Mouse (Mus musculus) MEL (cell line): ENCODE measurements around the gene Hsf4. TPM values are rescaled to one million over a fixed set of nuclear protein-coding genes. Genes with fewer than 3 reads are reported as not detected.

ENCODE experiments used
- DNase-seq: peaks from one replicate; pipeline ENCODE4 v3.0.0; 2011; ENCODE audit warnings: low read depth, low spot score
- H3K27ac ChIP-seq: 2 replicates; pipeline ENCODE4 v1.5.1; 2012; ENCODE audit warnings: low read depth, mild to moderate bottlenecking, control low read depth, low read length, moderate library complexity; ENCODE audit not compliant: control insufficient read depth
- H3K27me3 ChIP-seq, 2 experiments: fragments of 150-350 bp in 1 of 2; sonication (generic) in 1 of 2; 2 replicates each; pipeline ENCODE4 v1.6.1; 2012; ENCODE audit warnings: low read length in 2 of 2, mild to moderate bottlenecking in 2 of 2, improper control_type of control experiment in 1 of 2, moderate library complexity in 1 of 2; ENCODE audit not compliant: insufficient read depth in 2 of 2, control insufficient read depth in 1 of 2
- H3K36me3 ChIP-seq, 2 experiments: 2 replicates each; pipeline ENCODE4 v1.6.1; 2012 to 2014; ENCODE audit warnings: low read length in 2 of 2, improper control_type of control experiment in 1 of 2, inconsistent platforms in 1 of 2, mild to moderate bottlenecking in 1 of 2; ENCODE audit not compliant: insufficient read depth in 2 of 2, control insufficient read depth in 1 of 2
- H3K4me1 ChIP-seq, 2 experiments: fragments of 150-350 bp in 1 of 2; sonication (generic) in 1 of 2; 2 replicates each; pipeline ENCODE4 v1.6.1; 2012; ENCODE audit warnings: low read length in 2 of 2, improper control_type of control experiment in 1 of 2, mild to moderate bottlenecking in 1 of 2; ENCODE audit not compliant: insufficient read depth in 2 of 2, control insufficient read depth in 1 of 2
- H3K4me3 ChIP-seq, 2 experiments: fragments of 150-350 bp in 1 of 2; sonication (generic) in 1 of 2; 2 replicates each; pipeline ENCODE4 v1.5.1; 2012; ENCODE audit warnings: low read depth in 2 of 2, low read length in 2 of 2, mild to moderate bottlenecking in 2 of 2, moderate library complexity in 2 of 2, control low read depth in 1 of 2, improper control_type of control experiment in 1 of 2; ENCODE audit not compliant: control insufficient read depth in 1 of 2, insufficient read depth in 1 of 2
- H3K79me2 ChIP-seq: 2 replicates; pipeline ENCODE4 v1.6.1; 2012; ENCODE audit warnings: mild to moderate bottlenecking, low read length, moderate library complexity; ENCODE audit not compliant: control insufficient read depth, poor library complexity, insufficient read depth
- H3K9ac ChIP-seq: 2 replicates; pipeline ENCODE4 v1.6.1; 2012; ENCODE audit warnings: low read depth, mild to moderate bottlenecking, control low read depth, low read length, moderate library complexity; ENCODE audit not compliant: control insufficient read depth, poor library complexity, severe bottlenecking
- H3K9me3 ChIP-seq: fragments of 150-350 bp; sonication (generic); replicated peaks from 2 replicates; pipeline ENCODE4 v1.6.1; 2012; ENCODE audit warnings: mild to moderate bottlenecking, low read length, improper control_type of control experiment, moderate library complexity; ENCODE audit not compliant: insufficient read depth
- BHLHE40 ChIP-seq: IDR thresholded peaks from 2 replicates; pipeline ENCODE4 v1.6.1; 2012; ENCODE audit warnings: low read depth, mild to moderate bottlenecking, inconsistent platforms, low read length, improper control_type of control experiment, borderline replicate concordance
- ETS1 ChIP-seq: IDR thresholded peaks from 2 replicates; pipeline ENCODE4 v1.6.1; 2012; ENCODE audit warnings: low read depth, mild to moderate bottlenecking, inconsistent platforms, low read length, improper control_type of control experiment, moderate library complexity
- MAZ ChIP-seq: IDR thresholded peaks from 2 replicates; pipeline ENCODE4 v1.6.1; 2012; ENCODE audit warnings: low read depth, mild to moderate bottlenecking, inconsistent platforms, low read length, improper control_type of control experiment
- MXI1 ChIP-seq: IDR thresholded peaks from 2 replicates; pipeline ENCODE4 v1.6.1; 2011; ENCODE audit warnings: mild to moderate bottlenecking, low read depth, low read length, improper control_type of control experiment
- POLR2AphosphoS2 ChIP-seq: IDR thresholded peaks from 2 replicates; pipeline ENCODE4 v1.6.1; 2011; ENCODE audit warnings: low read length, improper control_type of control experiment
- POLR2AphosphoS5 ChIP-seq: IDR thresholded peaks from 2 replicates; pipeline ENCODE4 v1.6.1; 2012; ENCODE audit warnings: low read depth, borderline replicate concordance, mild to moderate bottlenecking, inconsistent platforms, low read length, moderate library complexity, mixed read lengths
- SIN3A ChIP-seq: IDR thresholded peaks from 2 replicates; pipeline ENCODE4 v1.6.1; 2012; ENCODE audit warnings: low read length, improper control_type of control experiment, inconsistent platforms
- SMC3 ChIP-seq: IDR thresholded peaks from 2 replicates; pipeline ENCODE4 v1.6.1; 2011; ENCODE audit warnings: low read depth, low read length, improper control_type of control experiment
- TAL1 ChIP-seq: IDR thresholded peaks from 2 replicates; pipeline ENCODE4 v1.6.1; 2012; ENCODE audit warnings: mild to moderate bottlenecking, inconsistent platforms, low read length, moderate library complexity, mixed read lengths
- TCF12 ChIP-seq: IDR thresholded peaks from 2 replicates; pipeline ENCODE4 v1.6.1; 2014; ENCODE audit warnings: low read depth, mild to moderate bottlenecking, inconsistent platforms, low read length, improper control_type of control experiment, moderate library complexity
- polyA plus RNA-seq, 2 experiments: library from polyadenylated mRNA; stranded (reverse) in 1 of 2; unstranded in 1 of 2; fragments of >175 nt in 1 of 2; fragments of >200 nt in 1 of 2; gene quantifications; 2 replicates each; pipeline versions ENCODE4 v1.2.1 to v1.2.4; 2012; ENCODE audit warnings: low replicate concordance in 2 of 2, low read depth in 1 of 2; ENCODE audit not compliant: insufficient read length in 2 of 2, insufficient read depth in 1 of 2, missing spikeins in 1 of 2
- total RNA-seq: library from RNA; depleted of rRNA; stranded (reverse); fragments of 300-350 nt; gene quantifications from 2 replicates; pipeline ENCODE4 v1.2.3, GENCODE M21; 2012

Hsf4 gene
- total and polyA plus RNA-seq, 3 experiments, result 1.7 to 7.1 TPM; not detected in 1

DNA sequence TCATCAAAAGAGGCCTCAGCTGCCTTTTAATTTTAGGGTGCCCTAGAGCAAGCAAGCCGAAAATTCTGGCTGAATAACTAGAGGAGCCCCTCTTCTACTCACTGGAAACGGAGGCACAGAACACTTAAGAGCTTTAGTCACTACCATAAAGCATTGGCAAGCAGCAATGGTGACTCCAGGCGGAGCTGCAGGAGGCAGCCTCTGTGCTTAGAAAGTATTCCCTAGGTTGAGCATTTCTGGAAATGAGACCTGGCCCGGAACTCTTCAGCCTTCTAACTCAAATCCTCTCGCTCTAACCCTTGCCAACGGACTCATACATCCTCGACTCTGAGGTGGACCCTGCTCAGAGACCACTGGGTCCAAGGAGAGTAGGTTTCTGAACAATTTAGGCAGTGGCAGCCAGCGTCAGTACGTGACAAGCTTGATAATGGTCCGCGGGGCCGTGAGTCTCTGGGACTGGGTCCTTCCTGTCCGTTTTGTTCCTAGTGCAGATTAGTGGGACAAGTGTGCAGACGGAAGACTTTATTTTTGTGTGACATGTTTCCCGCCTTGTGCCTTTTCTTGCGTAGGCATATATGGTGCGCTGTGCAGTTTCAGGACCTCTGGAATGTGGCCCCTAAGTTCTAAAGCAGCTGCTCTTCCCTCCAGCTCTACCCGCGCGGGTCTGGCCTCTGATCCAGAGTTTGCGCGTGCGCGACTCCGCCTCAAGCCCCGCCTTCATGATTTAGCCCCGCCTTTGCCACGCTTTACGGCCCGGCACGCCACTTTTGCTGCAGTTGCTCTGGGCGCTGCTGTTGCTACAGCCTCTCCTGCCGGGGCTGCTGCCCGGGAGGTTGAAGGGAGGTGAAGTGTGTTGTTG, 45.0 kb upstream of the Hsf4 start, which contains the start of gene D230025D16Rik (continued):
- no peak for TF ChIP-seq BHLHE40
- TF ChIP-seq POLR2AphosphoS2, result peak; percentile 99
- TF ChIP-seq TCF12, result peak; percentile 88; the same call in 1 of the 2 replicates
- TF ChIP-seq POLR2AphosphoS5, result no peak

DNA sequence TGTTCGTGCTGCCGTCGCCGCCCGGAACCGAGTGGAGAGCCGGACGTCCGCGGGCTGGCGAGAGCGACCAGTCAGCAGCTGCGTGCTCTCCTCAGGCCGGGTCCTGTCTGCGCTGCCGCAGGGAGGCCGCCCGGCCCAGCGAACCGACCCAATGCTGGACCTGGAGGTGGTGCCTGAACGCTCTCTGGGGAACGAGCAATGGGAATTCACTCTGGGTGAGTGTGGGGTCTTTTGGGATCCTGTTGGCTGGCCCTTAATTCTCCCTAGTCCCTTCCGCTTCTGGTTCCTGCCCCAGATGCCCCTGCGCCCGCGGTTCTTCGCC, 44.4 kb upstream of the Hsf4 start:
- no peak for DNase-seq
- peaks cover 0 to 9% of the 10 kb centered on the region in 2 experiments; a peak in 2 of 4 replicates for H3K36me3 ChIP-seq

DNA sequence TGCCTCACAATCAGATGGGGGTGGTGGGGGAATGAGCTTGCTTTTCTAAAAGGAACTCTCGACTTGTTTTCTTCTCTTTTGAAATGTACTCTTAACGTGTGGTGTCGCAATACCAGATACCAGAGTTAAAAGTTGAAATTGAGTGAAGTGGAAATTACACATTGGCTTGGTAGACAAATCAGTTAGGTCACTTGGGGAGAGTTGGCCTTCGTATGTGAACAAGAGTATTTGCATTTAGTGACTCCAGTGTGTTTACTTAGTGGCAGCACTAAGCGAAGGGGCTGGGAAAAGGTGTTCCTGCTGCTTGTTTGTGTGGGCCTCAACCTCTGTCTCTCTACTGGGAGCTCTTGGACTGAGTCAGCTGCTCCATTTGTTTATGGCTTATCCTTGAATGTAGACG, 43.7 kb upstream of the Hsf4 start:
- no peaks in the 10 kb centered on the region for H3K27me3 ChIP-seq
- DNase-seq, result peak; percentile 53
- no peak overlapping the region for H3K27ac ChIP-seq
- TF ChIP-seq SMC3, result no peak
- TF ChIP-seq SIN3A, result peak; percentile 51; the same call in 1 of the 2 replicates
- TF ChIP-seq ETS1, result no peak
- TF ChIP-seq MXI1, result peak; percentile 25; the same call in 1 of the 2 replicates
- peak overlapping the region; percentile 86 for H3K9ac ChIP-seq
- peaks cover 21% of the 10 kb centered on the region for H3K79me2 ChIP-seq
- peaks cover 0 to 9% of the 10 kb centered on the region in 2 experiments; a peak in 2 of 4 replicates for H3K36me3 ChIP-seq
- H3K9me3 ChIP-seq, result no peaks in the 10 kb centered on the region
- peak overlapping the region; percentile 68 to 81 for H3K4me3 ChIP-seq
- H3K4me1 ChIP-seq, result peaks cover 5 to 6% of the 10 kb centered on the region in 2 experiments; a peak in 3 of 4 replicates

More for the DNA sequence above, 44.4 kb upstream of the Hsf4 start:
- H3K27ac ChIP-seq, result peak overlapping the region; percentile 20
- H3K27me3 ChIP-seq, result no peaks in the 10 kb centered on the region
- H3K9ac ChIP-seq, result peak overlapping the region; percentile 86
- peaks cover 21% of the 10 kb centered on the region for H3K79me2 ChIP-seq
- peak overlapping the region; percentile 68 to 81 for H3K4me3 ChIP-seq
- no peaks in the 10 kb centered on the region for H3K9me3 ChIP-seq
- TF ChIP-seq MAZ, result peak; percentile 26; the same call in 1 of the 2 replicates
- TF ChIP-seq TAL1, result no peak
- peak; percentile 8; the same call in 1 of the 2 replicates for TF ChIP-seq SIN3A
- peaks cover 5 to 6% of the 10 kb centered on the region in 2 experiments; a peak in 3 of 4 replicates for H3K4me1 ChIP-seq
